Mouse (Mus musculus): ENCODE measurements at regions not wholly inside any gene's neighbourhood (a gene's known extent, or its start where the extent isn't known, plus 50 kb on each side); places are given as distances from the start of the nearest gene placed in this dataset.
"Not testable (repeated sequence)": the region's sequence is repeated elsewhere in the genome, so short reads cannot be mapped to it uniquely, and the experiment has no call there.

GRCm38 (mm10) chr5:59831836-59832235, 1976.8 kb upstream of the G6pd2 start:
- no peak for DNase-seq (ENCODE audit: low spot score)

DNA sequence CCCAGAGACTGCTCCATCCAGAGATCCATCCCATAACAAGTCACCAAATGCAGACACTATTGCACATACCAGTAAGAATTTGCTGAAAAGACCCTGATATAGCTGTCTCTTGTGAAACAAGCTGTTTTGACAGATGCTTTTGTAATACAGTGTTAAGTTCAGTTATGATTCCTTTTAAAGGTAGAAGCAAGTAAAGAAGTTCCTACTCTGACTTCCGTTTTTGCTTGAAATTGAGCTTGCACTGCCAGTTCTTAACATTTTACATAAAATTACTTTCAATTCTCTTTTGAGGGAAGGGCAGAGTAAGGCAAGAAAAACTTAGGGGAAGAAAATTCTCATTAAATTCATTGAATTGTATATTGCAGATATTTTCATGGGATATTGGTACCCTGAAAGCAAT, 1962.9 kb upstream of the G6pd2 start:
- no peak for DNase-seq (ENCODE audit: low spot score)

- no peak for DNase-seq (ENCODE audit: low spot score)
These were observed 1961.0 kb upstream of the G6pd2 start for GRCm38 (mm10) chr5:59847643-59848042.

GRCm38 (mm10) chr5:59893952-59894724, 1914.5 kb upstream of the G6pd2 start:
- DNase-seq (ENCODE audit: low spot score), result no peak

- DNase-seq (ENCODE audit: low spot score), result peak; percentile 4
These were observed 1886.7 kb upstream of the G6pd2 start for GRCm38 (mm10) chr5:59921910-59922309.

- DNase-seq (ENCODE audit: low spot score), result no peak
These were observed 1867.8 kb upstream of the G6pd2 start for GRCm38 (mm10) chr5:59940861-59941260.

DNA sequence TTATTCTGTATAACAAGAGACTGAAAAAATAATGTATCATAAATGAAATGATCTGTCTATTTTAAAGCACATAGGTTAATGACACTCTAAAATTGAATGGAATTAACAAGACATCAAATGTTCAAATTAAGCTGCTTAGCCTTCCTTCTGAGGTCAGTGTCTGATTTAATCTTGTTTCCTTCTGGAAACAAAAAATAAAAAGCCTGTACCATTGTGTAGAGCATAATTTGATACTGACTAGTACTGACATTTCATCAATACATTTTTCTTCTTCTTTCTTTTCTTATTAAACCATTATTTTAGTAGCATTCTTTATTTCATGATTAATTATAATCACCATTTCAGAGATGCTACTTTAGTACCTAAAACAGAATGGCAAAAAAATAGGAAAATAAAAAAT, 1862.9 kb upstream of the G6pd2 start:
- DNase-seq (ENCODE audit: low spot score), result peak; percentile 86

DNA sequence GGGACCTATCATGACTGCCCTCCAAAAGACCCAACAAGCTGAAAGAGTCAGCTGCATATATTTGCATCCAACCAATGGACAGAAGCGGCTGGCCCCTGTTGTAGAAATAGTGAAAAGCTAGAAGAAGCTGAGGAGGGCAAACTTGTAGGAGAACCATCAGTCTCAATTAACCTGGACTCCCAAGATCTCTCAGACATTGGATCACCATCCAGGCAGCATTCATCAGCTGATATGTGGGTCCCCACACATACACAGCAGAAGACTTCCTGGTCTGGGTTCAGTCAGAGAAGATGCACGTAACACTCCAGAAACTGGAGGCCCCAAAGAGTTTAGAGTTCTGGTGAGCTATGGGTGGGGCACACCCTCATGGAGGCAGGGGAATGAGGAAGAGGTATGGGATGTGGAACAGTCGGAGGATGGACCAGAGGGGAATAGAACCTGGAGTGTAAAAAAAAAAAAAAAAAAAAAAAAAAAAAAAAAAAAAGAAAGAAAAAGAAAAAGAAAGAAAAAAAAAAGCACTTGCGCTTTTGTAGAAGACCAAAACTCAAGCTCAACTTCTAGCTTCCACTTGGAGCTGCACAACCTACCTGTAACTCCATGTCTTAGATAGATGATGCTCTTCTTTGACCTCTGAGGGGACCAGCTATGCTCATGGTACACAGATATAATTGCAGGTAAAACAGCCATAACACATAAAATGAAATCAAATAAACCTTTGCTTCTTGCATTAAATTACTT, 1860.6 kb upstream of the G6pd2 start:
- no peak for DNase-seq (ENCODE audit: low spot score)

- DNase-seq (ENCODE audit: low spot score), result not testable (repeated sequence)
These were observed 1852.4 kb upstream of the G6pd2 start for GRCm38 (mm10) chr5:59956240-59956639.

GRCm38 (mm10) chr5:59996698-59997097, 1811.9 kb upstream of the G6pd2 start:
- DNase-seq (ENCODE audit: low spot score), result peak; percentile 58

DNA sequence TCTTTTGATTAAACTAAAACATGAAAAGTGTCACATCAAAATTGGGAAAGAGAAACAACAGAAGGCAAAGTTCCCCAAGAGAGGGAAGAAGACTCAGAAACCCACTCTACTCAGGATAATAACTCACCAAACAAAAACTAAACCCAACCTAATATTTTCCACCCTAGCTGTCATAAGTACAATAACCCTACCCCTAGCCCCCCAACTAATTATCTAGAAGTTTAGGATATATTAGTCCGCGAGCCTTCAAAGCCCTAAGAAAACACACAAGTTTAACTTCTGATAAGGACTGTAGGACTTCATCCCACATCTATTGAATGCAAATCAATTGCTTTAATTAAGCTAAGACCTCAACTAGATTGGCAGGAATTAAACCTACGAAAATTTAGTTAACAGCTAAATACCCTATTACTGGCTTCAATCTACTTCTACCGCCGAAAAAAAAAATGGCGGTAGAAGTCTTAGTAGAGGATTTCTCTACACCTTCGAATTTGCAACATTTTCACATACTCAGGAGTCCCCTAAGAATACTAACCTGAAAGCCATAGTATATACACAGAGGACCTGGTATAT, 1765.9 kb upstream of the G6pd2 start:
- not testable (repeated sequence) for DNase-seq (ENCODE audit: low spot score)

DNA sequence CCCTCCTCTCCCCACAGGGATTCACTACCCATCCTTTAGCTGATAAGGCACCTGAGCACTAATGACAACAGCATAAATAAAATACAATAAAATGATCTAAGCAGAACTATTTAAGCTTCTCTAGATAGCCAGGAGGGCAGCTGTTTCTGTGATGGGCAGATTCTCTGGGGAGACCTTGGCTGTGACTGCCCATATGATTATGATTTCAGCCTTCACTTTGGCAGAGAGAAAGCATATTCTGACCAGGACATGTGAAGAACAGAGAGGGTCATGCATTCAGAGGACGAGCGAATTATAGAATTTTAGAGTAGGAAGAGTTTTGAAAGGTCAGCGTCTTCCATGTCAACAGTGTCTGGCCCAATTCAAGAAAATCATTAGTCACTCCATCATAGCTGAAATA, 1759.6 kb upstream of the G6pd2 start:
- DNase-seq (ENCODE audit: low spot score), result peak; percentile 23

DNA sequence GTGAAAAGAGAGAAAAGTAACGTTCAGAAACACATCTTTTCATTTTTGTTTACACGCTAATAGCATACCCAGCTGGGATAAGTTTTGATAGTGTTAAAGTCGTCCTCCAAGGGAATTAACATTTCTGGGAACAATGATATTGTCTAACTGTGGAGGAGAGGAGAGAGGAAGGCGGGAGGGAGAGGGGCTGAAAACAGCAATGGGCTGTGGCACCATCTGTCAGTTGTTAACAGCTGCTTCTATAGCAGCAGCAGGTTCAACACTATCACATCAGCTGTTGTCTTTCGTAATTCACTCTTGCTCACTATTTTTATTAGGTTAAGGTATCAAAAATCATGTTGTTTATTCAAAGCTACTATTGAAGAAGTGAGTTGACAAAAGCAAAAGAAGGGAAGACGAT, 1747.4 kb upstream of the G6pd2 start:
- DNase-seq (ENCODE audit: low spot score), result peak; percentile 16
